Mouse (Mus musculus) embryonic facial prominence, embryonic 15.5 days (tissue): ENCODE measurements around the gene Emilin2. TPM values are rescaled to one million over a fixed set of nuclear protein-coding genes. Genes with fewer than 3 reads are reported as not detected.
A peak's percentile ranks its signal among the peaks of the same experiment; 100 is the strongest.

Experiments used
- ATAC-seq: fragments of 200-750 bp; cut with Nextera tagmentation; 2 replicates; pipeline ENCODE4 v1.8.0; 2017; ENCODE audit warnings: low read depth, moderate TSS enrichment; ENCODE audit not compliant: insufficient number of reproducible peaks, low FRiP score, low TSS enrichment
- H3K27ac ChIP-seq: fragments of 300-500 bp; sonication (generic); replicated peaks from 2 replicates; pipeline ENCODE4 v1.5.1; 2015; ENCODE audit warnings: mild to moderate bottlenecking, inconsistent platforms
- H3K27me3 ChIP-seq: fragments of 300-500 bp; sonication (generic); 2 replicates; pipeline ENCODE4 v1.6.1; 2015; ENCODE audit warnings: inconsistent platforms
- H3K36me3 ChIP-seq: fragments of 300-500 bp; sonication (generic); 2 replicates; pipeline ENCODE4 v1.6.1; 2015; ENCODE audit warnings: mild to moderate bottlenecking, inconsistent platforms
- H3K4me1 ChIP-seq: fragments of 300-500 bp; sonication (generic); 2 replicates; pipeline ENCODE4 v1.6.1; 2015; ENCODE audit warnings: inconsistent platforms
- H3K4me2 ChIP-seq: fragments of 300-500 bp; sonication (generic); replicated peaks from 2 replicates; pipeline ENCODE4 v1.6.1; 2015; ENCODE audit warnings: mild to moderate bottlenecking, inconsistent platforms
- H3K4me3 ChIP-seq: fragments of 300-500 bp; sonication (generic); replicated peaks from 2 replicates; pipeline ENCODE4 v1.5.1; 2015; ENCODE audit warnings: mild to moderate bottlenecking, inconsistent platforms
- H3K9ac ChIP-seq: fragments of 300-500 bp; sonication (generic); 2 replicates; pipeline ENCODE4 v1.6.1; 2015; ENCODE audit warnings: inconsistent platforms
- H3K9me3 ChIP-seq: fragments of 300-500 bp; sonication (generic); replicated peaks from 2 replicates; pipeline ENCODE4 v1.6.1; 2016; ENCODE audit warnings: inconsistent platforms
- WGBS: fragments of 180-500 bp; shearing (Covaris S2); methylation state at CpG from one replicate; pipeline ENCODE4 v1.1.7; 2015; 5-methylcytosine and 5-hydroxymethylcytosine counted together
- polyA plus RNA-seq: library from polyadenylated mRNA; unstranded; fragments of >200 nt; fragmentation: Nextera tagmentation; extraction: Ambion mirVana; gene quantifications from 2 replicates; pipeline ENCODE4 v1.2.1, GENCODE M21; 2015

The Emilin2 gene
- polyA plus RNA-seq, 1 experiment from 2014 or later, result 26.3 TPM

DNA sequence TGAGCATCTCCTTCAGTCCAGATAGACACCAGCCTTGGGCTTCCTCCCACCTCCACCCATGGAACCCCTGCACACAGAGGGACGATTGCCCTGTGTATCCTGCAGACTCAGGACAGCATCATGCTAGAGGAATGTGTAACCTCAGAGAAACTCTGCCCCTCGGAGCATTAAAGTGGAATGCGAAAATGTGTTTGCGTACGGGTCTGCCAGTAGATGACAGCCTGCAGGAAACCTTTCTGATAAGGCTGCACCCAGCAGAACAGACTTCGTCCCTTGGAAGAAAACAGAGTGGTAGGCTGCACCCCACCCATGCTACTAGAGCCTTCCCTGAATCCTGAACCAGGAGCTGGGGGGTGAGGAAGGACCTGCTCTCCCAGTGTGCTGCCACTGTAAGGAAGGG, 26.9 kb downstream of the Emilin2 start:
- no peak overlapping the region for H3K9ac ChIP-seq
- WGBS, result 37% methylated on average over 6 of the region's 6 CpGs
- ATAC-seq, result no peak

DNA sequence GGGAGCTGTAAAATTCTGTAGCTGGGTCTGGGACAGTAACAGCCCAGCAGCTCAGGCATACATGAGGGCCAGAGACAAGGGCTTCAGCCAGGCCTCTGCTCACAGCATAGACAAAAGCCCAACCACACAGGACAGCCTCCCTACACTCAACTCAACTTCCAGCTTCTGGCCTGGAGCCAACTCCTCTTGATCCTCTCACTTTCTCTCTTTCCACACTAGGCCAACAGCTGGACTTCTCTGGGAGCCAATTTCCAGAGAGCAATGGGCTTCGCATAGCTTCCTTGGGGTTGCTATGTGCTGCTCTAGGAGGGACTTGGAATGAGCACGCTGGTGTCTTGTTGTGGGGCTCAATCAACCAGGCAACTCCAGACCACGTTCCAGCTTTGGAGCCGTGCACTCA, 28.5 kb downstream of the Emilin2 start:
- ATAC-seq, result peak; percentile 55
- H3K27me3 ChIP-seq, result no peaks in the 10 kb centered on the region
- H3K4me2 ChIP-seq, result no peak overlapping the region
- H3K36me3 ChIP-seq, result no peaks in the 10 kb centered on the region
- peaks cover 12% of the 10 kb centered on the region; the same call in 1 of the 2 replicates for H3K4me1 ChIP-seq
- 76% methylated on average over 4 of the region's 4 CpGs for WGBS
- H3K9me3 ChIP-seq, result no peaks in the 10 kb centered on the region
- no peak overlapping the region for H3K9ac ChIP-seq
- no peak overlapping the region for H3K27ac ChIP-seq
- no peak overlapping the region for H3K4me3 ChIP-seq

More for the DNA sequence above, 26.9 kb downstream of the Emilin2 start:
- no peaks in the 10 kb centered on the region for H3K27me3 ChIP-seq
- H3K4me1 ChIP-seq, result peaks cover 16% of the 10 kb centered on the region
- no peaks in the 10 kb centered on the region for H3K36me3 ChIP-seq
- H3K4me3 ChIP-seq, result no peak overlapping the region
- H3K9me3 ChIP-seq, result no peaks in the 10 kb centered on the region
- H3K27ac ChIP-seq, result no peak overlapping the region
- no peak overlapping the region for H3K4me2 ChIP-seq

DNA sequence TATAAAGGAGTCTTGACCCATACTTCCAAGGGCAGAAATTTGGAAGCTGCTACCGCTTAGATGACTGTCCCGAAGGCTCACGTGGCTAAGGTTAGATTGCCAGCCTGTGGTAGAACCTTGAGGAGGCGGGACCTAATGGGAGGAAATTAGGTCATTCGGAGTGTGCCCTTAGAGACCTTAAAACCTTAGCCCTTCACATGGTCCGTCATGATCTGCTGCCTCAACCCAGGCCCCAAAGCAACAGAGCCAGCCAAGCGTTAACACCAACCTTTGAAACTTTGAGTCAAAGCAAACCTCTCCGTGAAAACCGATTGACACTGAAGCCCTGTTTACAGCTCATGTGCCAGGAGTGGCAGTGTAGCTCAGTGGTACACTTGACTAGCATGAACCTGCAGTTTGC, 29.1 kb downstream of the Emilin2 start:
- Histone ChIP-seq H3K4me3 (no peak overlapping the region), H3K4me1 (peaks cover 12% of the 10 kb centered on the region; the same call in 1 of the 2 replicates), H3K9me3 (no peaks in the 10 kb centered on the region), H3K9ac (no peak overlapping the region), H3K36me3 (no peaks in the 10 kb centered on the region), H3K27me3 (no peaks in the 10 kb centered on the region), H3K27ac (no peak overlapping the region), H3K4me2 (no peak overlapping the region)
- no peak for ATAC-seq
- 91% methylated on average over 9 of the region's 9 CpGs for WGBS

- H3K27ac ChIP-seq, result no peak overlapping the region
- H3K4me3 ChIP-seq, result no peak overlapping the region
- H3K27me3 ChIP-seq, result no peaks in the 10 kb centered on the region
- H3K9ac ChIP-seq, result no peak overlapping the region
- H3K4me1 ChIP-seq, result no peaks in the 10 kb centered on the region
- ATAC-seq, result no peak
- no peaks in the 10 kb centered on the region for H3K36me3 ChIP-seq
- no peaks in the 10 kb centered on the region for H3K9me3 ChIP-seq
- no peak overlapping the region for H3K4me2 ChIP-seq
- 88% methylated on average over 6 of the region's 6 CpGs for WGBS
These were observed 33.9 kb downstream of the Emilin2 start for GRCm38 (mm10) chr17:71277701-71278491.

DNA sequence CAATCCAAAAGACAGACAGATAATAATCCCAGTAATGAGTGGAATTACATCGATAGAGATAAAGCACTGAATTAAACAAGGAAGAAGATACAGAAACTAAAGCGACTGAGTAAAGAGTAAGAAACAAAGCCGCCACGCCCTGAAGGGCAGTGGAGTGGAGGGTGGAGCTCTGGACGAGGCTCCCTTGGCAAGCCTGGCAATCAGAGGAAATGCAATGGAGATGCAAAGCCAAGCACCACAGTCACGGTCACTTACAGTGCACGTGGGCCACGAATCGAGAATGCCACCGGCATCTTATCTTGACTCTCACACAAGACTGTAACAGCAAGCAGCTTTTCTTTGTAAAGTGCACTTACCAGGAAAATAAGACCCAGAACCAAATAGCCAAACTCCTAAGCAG, 35.0 kb downstream of the Emilin2 start:
- 0 out of 2 replicates have a peak, but pooled peaks cover 4% of the 10 kb centered on the region for H3K36me3 ChIP-seq
- H3K4me3 ChIP-seq, result no peak overlapping the region
- no peaks in the 10 kb centered on the region for H3K4me1 ChIP-seq
- WGBS, result 80% methylated on average over 10 of the region's 10 CpGs
- no peak overlapping the region for H3K27ac ChIP-seq
- no peaks in the 10 kb centered on the region for H3K27me3 ChIP-seq
- H3K9ac ChIP-seq, result no peak overlapping the region
- H3K4me2 ChIP-seq, result no peak overlapping the region
- no peaks in the 10 kb centered on the region for H3K9me3 ChIP-seq
- ATAC-seq, result no peak

GRCm38 (mm10) chr17:71273901-71274300, 37.9 kb downstream of the Emilin2 start:
- H3K9ac ChIP-seq, result no peak overlapping the region
- 0 out of 2 replicates have a peak, but pooled peaks cover 4% of the 10 kb centered on the region for H3K36me3 ChIP-seq
- ATAC-seq, result no peak
- no peaks in the 10 kb centered on the region for H3K27me3 ChIP-seq
- H3K9me3 ChIP-seq, result no peaks in the 10 kb centered on the region
- WGBS, result 89% methylated on average over 12 of the region's 12 CpGs
- no peaks in the 10 kb centered on the region for H3K4me1 ChIP-seq
- no peak overlapping the region for H3K27ac ChIP-seq
- no peak overlapping the region for H3K4me2 ChIP-seq
- H3K4me3 ChIP-seq, result no peak overlapping the region

DNA sequence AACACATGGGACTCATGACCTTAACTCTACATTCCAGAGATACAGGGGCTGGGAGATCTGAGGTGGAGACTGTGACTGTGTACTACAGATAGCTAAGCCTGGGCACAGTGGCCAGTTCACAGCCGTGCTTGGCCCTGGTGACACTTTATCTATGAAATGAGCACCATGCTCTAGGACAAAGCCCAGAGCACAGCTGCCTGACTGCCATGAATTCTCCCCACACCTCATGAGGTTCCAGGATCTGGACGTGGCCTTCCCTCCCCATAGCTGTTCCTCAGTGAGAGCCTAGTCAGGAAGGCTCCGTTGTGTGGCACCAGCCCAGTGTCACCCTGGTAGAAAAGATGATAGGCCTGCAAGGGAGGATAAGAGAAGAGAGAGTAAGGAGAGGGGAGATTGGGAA, 43.2 kb downstream of the Emilin2 start:
- Histone ChIP-seq H3K9ac (no peak overlapping the region), H3K27me3 (no peaks in the 10 kb centered on the region), H3K9me3 (no peaks in the 10 kb centered on the region), H3K27ac (no peak overlapping the region), H3K36me3 (0 out of 2 replicates have a peak, but pooled peaks cover 4% of the 10 kb centered on the region), H3K4me3 (no peak overlapping the region), H3K4me1 (peaks cover 6% of the 10 kb centered on the region; the same call in 1 of the 2 replicates), H3K4me2 (no peak overlapping the region)
- WGBS, result 85% methylated on average over 3 of the region's 3 CpGs
- no peak for ATAC-seq

GRCm38 (mm10) chr17:71268152-71268551, 43.6 kb downstream of the Emilin2 start:
- Histone ChIP-seq H3K36me3 (0 out of 2 replicates have a peak, but pooled peaks cover 4% of the 10 kb centered on the region), H3K9ac (no peak overlapping the region), H3K9me3 (no peaks in the 10 kb centered on the region), H3K4me1 (peaks cover 6% of the 10 kb centered on the region; the same call in 1 of the 2 replicates), H3K4me3 (no peak overlapping the region), H3K27me3 (no peaks in the 10 kb centered on the region), H3K27ac (no peak overlapping the region), H3K4me2 (no peak overlapping the region)
- WGBS, result 85% methylated on average over 10 of the region's 10 CpGs
- no peak for ATAC-seq

DNA sequence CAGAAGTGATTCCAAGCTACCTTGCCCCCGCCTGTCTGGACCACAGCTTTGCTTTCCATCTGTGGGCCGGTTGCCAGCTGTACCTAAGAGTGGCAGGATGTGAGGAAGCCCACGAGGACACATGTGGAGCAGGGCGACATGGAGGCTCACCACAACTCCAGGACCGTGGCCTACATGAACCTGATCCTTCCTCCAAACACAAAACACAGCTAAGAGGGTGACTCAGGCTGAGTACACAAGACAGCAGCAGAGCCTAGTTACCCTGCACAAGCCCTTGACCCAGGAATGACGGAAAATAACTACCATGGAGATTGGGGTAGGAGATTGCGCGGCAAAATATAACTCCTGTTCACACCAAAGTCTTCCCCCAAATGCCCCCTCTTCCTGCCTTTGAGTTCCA, 44.4 kb downstream of the Emilin2 start:
- WGBS, result 74% methylated on average over 8 of the region's 8 CpGs

GRCm38 (mm10) chr17:71265336-71266051, 46.3 kb downstream of the Emilin2 start:
- no peaks in the 10 kb centered on the region for H3K27me3 ChIP-seq
- no peaks in the 10 kb centered on the region for H3K36me3 ChIP-seq
- peak; percentile 35; the same call in 1 of the 2 replicates for ATAC-seq
- H3K9ac ChIP-seq, result no peak overlapping the region
- H3K4me3 ChIP-seq, result no peak overlapping the region
- no peak overlapping the region for H3K4me2 ChIP-seq
- WGBS, result 68% methylated on average over 5 of the region's 5 CpGs
- H3K27ac ChIP-seq, result no peak overlapping the region
- peaks cover 6% of the 10 kb centered on the region; the same call in 1 of the 2 replicates for H3K4me1 ChIP-seq
- H3K9me3 ChIP-seq, result no peaks in the 10 kb centered on the region

More for the DNA sequence above, 44.4 kb downstream of the Emilin2 start:
- no peak overlapping the region for H3K4me2 ChIP-seq
- no peak overlapping the region for H3K9ac ChIP-seq
- H3K9me3 ChIP-seq, result no peaks in the 10 kb centered on the region
- H3K4me3 ChIP-seq, result no peak overlapping the region
- H3K4me1 ChIP-seq, result peaks cover 6% of the 10 kb centered on the region; the same call in 1 of the 2 replicates
- no peaks in the 10 kb centered on the region for H3K27me3 ChIP-seq
- H3K27ac ChIP-seq, result no peak overlapping the region
- no peak for ATAC-seq
- 0 out of 2 replicates have a peak, but pooled peaks cover 4% of the 10 kb centered on the region for H3K36me3 ChIP-seq

DNA sequence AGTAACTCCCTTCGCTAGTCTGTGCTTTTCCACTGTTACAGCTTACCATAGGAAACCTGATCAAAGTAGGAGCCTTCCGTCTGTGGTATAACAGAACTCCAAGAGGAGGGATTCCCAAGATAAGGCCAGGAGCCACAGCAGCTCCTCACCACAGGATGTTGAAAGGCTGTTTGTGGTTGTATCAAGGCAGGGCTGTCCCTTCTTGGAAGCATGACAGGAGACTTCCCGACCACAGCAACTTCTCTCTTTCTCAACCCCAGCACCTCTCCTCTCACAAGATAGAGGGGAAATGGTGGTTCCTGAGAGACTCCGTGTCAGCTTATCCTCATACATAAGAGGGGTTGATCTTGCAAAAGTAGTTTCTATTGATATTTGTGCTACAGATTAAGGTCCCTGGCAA, 47.0 kb downstream of the Emilin2 start:
- Histone ChIP-seq H3K4me2 (no peak overlapping the region), H3K36me3 (no peaks in the 10 kb centered on the region), H3K9me3 (no peaks in the 10 kb centered on the region), H3K9ac (no peak overlapping the region), H3K4me3 (no peak overlapping the region), H3K27me3 (no peaks in the 10 kb centered on the region), H3K4me1 (peaks cover 6% of the 10 kb centered on the region; the same call in 1 of the 2 replicates), H3K27ac (no peak overlapping the region)
- ATAC-seq, result no peak
- 61% methylated on average over 4 of the region's 4 CpGs for WGBS
